Mouse (Mus musculus) cerebellum, adult 2 months (tissue): ENCODE data around the gene Lingo4.

Experiments used
- CTCF ChIP-seq: fragments of 200-500 bp; IDR thresholded peaks from 2 replicates; pipeline ENCODE4 v1.5.1; 2011; ENCODE audit warnings: low read depth, mild to moderate bottlenecking, control low read depth, low read length, moderate library complexity, borderline replicate concordance; ENCODE audit not compliant: insufficient read depth
- POLR2A ChIP-seq: fragments of 200-500 bp; IDR thresholded peaks from 2 replicates; pipeline ENCODE4 v1.6.1; 2011; ENCODE audit warnings: low read length, control low read depth, borderline replicate concordance; ENCODE audit not compliant: insufficient read depth

GRCm38 (mm10) chr3:94367511-94367910 is 30.8 kb upstream of the Lingo4 start:
- no peak for TF ChIP-seq CTCF
- TF ChIP-seq POLR2A: no peak
